Mouse (Mus musculus) frontal cortex, adult 2 months (tissue): ENCODE data around the gene Apoa1. TPM values are rescaled to one million over a fixed set of nuclear protein-coding genes. Genes with fewer than 3 reads are reported as not detected.

Experiments
- DNase-seq, 2 experiments: peaks; one replicate each; pipeline ENCODE4 v3.0.0; 2022; ENCODE audit warnings: low spot score in 1 of 2; ENCODE audit errors: extremely low spot score in 1 of 2
- polyA plus RNA-seq: library from polyadenylated mRNA; depleted of rRNA; stranded (reverse); fragments of >200 nt; gene quantifications from 2 replicates; pipeline ENCODE4 v1.2.3, GENCODE M21; 2012

Apoa1 gene
- polyA plus RNA-seq, 1 experiment, result 2.4 TPM

- no peak for DNase-seq
Measured at GRCm38 (mm10) chr9:46214946-46215337, 13.4 kb upstream of the Apoa1 start.

- peak in 1 of 2 experiments; percentile 61 for DNase-seq
Measured at GRCm38 (mm10) chr9:46215338-46216322, 12.8 kb upstream of the Apoa1 start.

- no peak for DNase-seq
Measured at GRCm38 (mm10) chr9:46216744-46217470, 11.5 kb upstream of the Apoa1 start.

GRCm38 (mm10) chr9:46218176-46218575 lies 10.2 kb upstream of the Apoa1 start:
- no peak for DNase-seq

- no peak for DNase-seq
Measured at GRCm38 (mm10) chr9:46223090-46223489, 5.3 kb upstream of the Apoa1 start.

- no peak for DNase-seq
Measured at GRCm38 (mm10) chr9:46224101-46224500, 4.3 kb upstream of the Apoa1 start.

- no peak for DNase-seq
Measured at GRCm38 (mm10) chr9:46224945-46225660, 3.3 kb upstream of the Apoa1 start.

GRCm38 (mm10) chr9:46227064-46227614 lies 1.2 kb upstream of the Apoa1 start:
- no peak for DNase-seq

- DNase-seq, result peak; percentile 88 to 94
Measured at GRCm38 (mm10) chr9:46229573-46230449, 1.4 kb downstream of the Apoa1 start.

GRCm38 (mm10) chr9:46230450-46230975 lies 2.1 kb downstream of the Apoa1 start:
- no peak for DNase-seq

GRCm38 (mm10) chr9:46235196-46235595 lies 6.8 kb downstream of the Apoa1 start:
- DNase-seq, result no peak

- DNase-seq, result no peak
Measured at GRCm38 (mm10) chr9:46235596-46235648, 7.0 kb downstream of the Apoa1 start, which contains the start of gene Apoc3. Gene Apoc3 (minus strand): TSS chr9:46235636.

GRCm38 (mm10) chr9:46235649-46236048 lies 7.3 kb downstream of the Apoa1 start:
- DNase-seq, result no peak

GRCm38 (mm10) chr9:46238850-46239249 lies 10.5 kb downstream of the Apoa1 start:
- no peak for DNase-seq

GRCm38 (mm10) chr9:46240526-46241153 lies 12.3 kb downstream of the Apoa1 start, which contains the start of gene Apoa4:
Gene Apoa4 (plus strand): TSS chr9:46240696.
- no peak for DNase-seq

GRCm38 (mm10) chr9:46241818-46242217 lies 13.4 kb downstream of the Apoa1 start:
- DNase-seq, result no peak

GRCm38 (mm10) chr9:46243122-46243521 lies 14.7 kb downstream of the Apoa1 start:
- no peak for DNase-seq

- no peak for DNase-seq
Measured at GRCm38 (mm10) chr9:46243584-46243983, 15.2 kb downstream of the Apoa1 start.

GRCm38 (mm10) chr9:46246752-46247324 lies 18.5 kb downstream of the Apoa1 start:
- DNase-seq, result peak in 1 of 2 experiments; percentile 87
